Mouse (Mus musculus): ENCODE results near the gene Ttc32. TPM values are rescaled to one million over a fixed set of nuclear protein-coding genes. Genes with fewer than 3 reads are reported as not detected.

The Ttc32 gene
- polyA plus RNA-seq, 1 experiment from 2014 or later: 23.8 TPM

DNA sequence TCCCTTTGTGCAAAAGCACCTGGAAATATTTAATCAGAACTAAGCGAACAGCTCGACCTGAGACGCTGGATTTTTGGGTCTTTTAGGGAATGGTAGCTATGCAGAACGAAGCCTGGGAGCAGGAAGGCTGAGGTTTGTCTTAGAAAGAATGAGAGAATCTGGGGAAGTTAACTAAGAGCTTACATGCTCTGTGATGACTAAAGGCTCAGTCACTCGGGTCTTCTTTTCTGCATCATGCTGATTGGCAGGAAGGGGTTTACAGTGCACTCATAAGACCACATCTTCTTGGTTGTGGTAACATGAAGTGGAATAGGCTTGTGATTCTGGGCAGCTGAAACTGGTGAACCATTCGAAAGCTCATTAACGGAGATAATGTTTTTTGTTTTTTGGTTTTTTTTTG is 60.4 kb downstream of the Ttc32 start:
- H3K4me2 ChIP-seq: no peak overlapping the region
- no peaks in the 10 kb centered on the region for H3K4me1 ChIP-seq
- H3K27ac ChIP-seq: no peak overlapping the region
- no peaks in the 10 kb centered on the region for H3K9me3 ChIP-seq
- H3K27me3 ChIP-seq: no peaks in the 10 kb centered on the region
- no peak overlapping the region for H3K9ac ChIP-seq
- no peak for ATAC-seq (ENCODE audit: borderline replicate concordance, extremely low read depth, low FRiP score, low TSS enrichment)
- no peaks in the 10 kb centered on the region for H3K36me3 ChIP-seq
- no peak overlapping the region for H3K4me3 ChIP-seq
- 52% methylated on average over 7 of the region's 7 CpGs for WGBS

Other genes with a start within 250 kb of the Ttc32 start
- 335 and 336 TPM in 2 replicates for gene Laptm4a, start 108.3 kb upstream of the Ttc32 start, polyA plus RNA-seq (2015; fragmentation: Nextera tagmentation; extraction: Ambion mirVana)
- 2.8 TPM in 2 replicates for gene Matn3, start 82.1 kb upstream of the Ttc32 start, polyA plus RNA-seq (2015; fragmentation: Nextera tagmentation; extraction: Ambion mirVana)
- 20.7 and 22.8 TPM in 2 replicates for gene Wdr35, start 56.1 kb upstream of the Ttc32 start, polyA plus RNA-seq (2015; fragmentation: Nextera tagmentation; extraction: Ambion mirVana)